Mouse (Mus musculus): Measurements from ENCODE around the gene Ceacam10. TPM values are rescaled to one million over a fixed set of nuclear protein-coding genes. Genes with fewer than 3 reads are reported as not detected.

The Ceacam10 gene
- polyA plus RNA-seq (2017; shearing (Covaris generic)), result 1 to 10 TPM in 1 of 2 experiments, under 1 TPM in 1; 0.82 to 1.6 TPM

GRCm38 (mm10) chr7:24776918-24777317 lies at the start of gene Ceacam10:
Gene Ceacam10, plus strand, starts transcription at chr7:24777206.

GRCm38 (mm10) chr7:24760211-24760610 lies 16.8 kb upstream of the Ceacam10 start, which contains the start of gene Cd177:
Gene Cd177, minus strand, starts transcription at chr7:24760311.

Other genes starting within 250 kb of the Ceacam10 start
- gene Irgq, start 246.5 kb upstream of the Ceacam10 start, polyA plus RNA-seq (2017; shearing (Covaris generic)), result 1 to 10 TPM; 3.9 to 6.5 TPM
- not detected for gene Pinlyp, start 231.1 kb upstream of the Ceacam10 start, polyA plus RNA-seq (2017; shearing (Covaris generic))
- 10 to 100 TPM; 60.5 to 60.6 TPM for gene Xrcc1, start 230.9 kb upstream of the Ceacam10 start, polyA plus RNA-seq (2017; shearing (Covaris generic))
- gene Ethe1, start 189.7 kb upstream of the Ceacam10 start, polyA plus RNA-seq (2017; shearing (Covaris generic)), result 10 to 100 TPM; 19.5 to 23.6 TPM
- under 1 TPM; 0.27 to 0.58 TPM for gene Zfp575, start 189.6 kb upstream of the Ceacam10 start, polyA plus RNA-seq (2017; shearing (Covaris generic))
- gene Phldb3, start 166.4 kb upstream of the Ceacam10 start, polyA plus RNA-seq (2017; shearing (Covaris generic)), result 1 to 10 TPM in 1 of 2 experiments, under 1 TPM in 1; 0.71 to 1.9 TPM
- gene Lypd3, start 140.7 kb upstream of the Ceacam10 start, polyA plus RNA-seq (2017; shearing (Covaris generic)), result 1 to 10 TPM in 1 of 2 experiments, under 1 TPM in 1; 0.19 to 1.1 TPM
- under 1 TPM in 1 of 2 experiments, not detected in 1; 0.36 TPM for gene Tex101, start 100.5 kb upstream of the Ceacam10 start, polyA plus RNA-seq (2017; shearing (Covaris generic))
- gene BC049730, start 68.0 kb upstream of the Ceacam10 start, polyA plus RNA-seq (2017; shearing (Covaris generic)), result under 1 TPM; 0.13 to 0.31 TPM
- gene Gm4763, start 50.3 kb upstream of the Ceacam10 start, polyA plus RNA-seq (2017; shearing (Covaris generic)), result 1 to 10 TPM in 1 of 2 experiments, not detected in 1; 2.5 TPM
- gene Cd177, start 16.9 kb upstream of the Ceacam10 start, polyA plus RNA-seq (2017; shearing (Covaris generic)), result under 1 TPM; 0.33 to 0.34 TPM
- 10 to 100 TPM; 35.8 to 42.4 TPM for gene Gm9844, start 85.0 kb downstream of the Ceacam10 start, polyA plus RNA-seq (2017; shearing (Covaris generic))
- not detected for gene Lypd4, start 92.7 kb downstream of the Ceacam10 start, polyA plus RNA-seq (2017; shearing (Covaris generic))
- gene Dmrtc2, start 92.9 kb downstream of the Ceacam10 start, polyA plus RNA-seq (2017; shearing (Covaris generic)), result under 1 TPM in 1 of 2 experiments, not detected in 1; 0.23 TPM
- gene Rps19, start 107.2 kb downstream of the Ceacam10 start, polyA plus RNA-seq (2017; shearing (Covaris generic)), result 1,000 to 10,000 TPM; 3,658 to 5,329 TPM
- 10 to 100 TPM; 20.1 to 49.7 TPM for gene Cd79a, start 120.2 kb downstream of the Ceacam10 start, polyA plus RNA-seq (2017; shearing (Covaris generic))
- gene Arhgef1, start 125.7 kb downstream of the Ceacam10 start, polyA plus RNA-seq (2017; shearing (Covaris generic)), result 1,000 to 10,000 TPM; 1,361 to 1,690 TPM
- gene Gm4881, start 167.3 kb downstream of the Ceacam10 start, polyA plus RNA-seq (2017; shearing (Covaris generic)), result not detected
- gene Rabac1, start 195.5 kb downstream of the Ceacam10 start, polyA plus RNA-seq (2017; shearing (Covaris generic)), result 100 to 1,000 TPM; 598 to 776 TPM
- gene Atp1a3, start 228.8 kb downstream of the Ceacam10 start, polyA plus RNA-seq (2017; shearing (Covaris generic)), result 1 to 10 TPM in 1 of 2 experiments, under 1 TPM in 1; 0.66 to 5.4 TPM